Comparison of ENCODE assay signal across 8 mouse cellular contexts in the genomic region with DNA sequence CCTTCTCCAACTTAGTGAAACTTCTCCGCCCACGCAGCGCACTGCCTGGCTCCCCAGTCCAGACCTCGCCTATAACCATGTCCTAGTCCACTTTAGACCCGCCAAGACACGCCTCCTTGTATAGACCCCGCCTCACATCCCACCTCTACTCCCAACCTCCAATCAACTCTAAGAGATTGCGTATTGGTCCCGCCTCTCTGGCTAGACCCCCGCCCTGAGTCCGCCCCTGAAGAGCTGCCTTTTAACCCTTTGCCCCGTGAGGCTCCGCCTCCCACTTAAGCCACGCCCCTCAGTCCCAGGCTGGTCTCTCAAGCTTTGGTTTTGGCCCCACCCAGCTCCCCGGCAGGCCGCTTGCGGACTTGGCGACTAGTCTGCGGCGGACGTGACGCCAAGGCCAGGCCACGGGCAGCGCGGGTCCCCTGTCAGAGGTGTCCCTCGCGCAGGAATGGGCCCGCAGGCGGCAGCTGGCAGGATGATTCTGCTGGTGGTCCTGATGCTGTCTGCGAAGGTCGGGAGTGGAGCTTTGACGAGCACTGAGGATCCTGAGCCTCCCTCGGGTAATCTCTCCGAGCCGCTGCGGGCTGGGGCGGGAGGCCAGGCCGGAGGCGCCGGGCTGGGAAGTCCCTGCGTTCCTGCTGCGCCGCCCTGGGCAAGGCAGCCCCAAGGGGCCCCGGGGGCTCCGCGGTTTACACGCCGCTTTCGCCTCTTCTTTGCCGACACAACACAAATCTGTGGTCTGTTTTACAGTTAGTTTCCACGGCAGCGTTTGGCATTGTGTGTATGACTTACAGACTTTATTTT. TPM values are rescaled to one million over a fixed set of nuclear protein-coding genes. Genes with fewer than 3 reads are reported as not detected.
DNase-seq lines count a peak whose midpoint lies in the region; ATAC-seq and TF ChIP-seq lines count a peak whose summit lies in the region.

Gene Ifngr1 (plus strand): TSS at position 309 of the 801 bp plus-strand sequence.

- ATAC-seq in forebrain, embryonic 11.5 days (replicated peaks; ENCODE audit: low FRiP score) = peak; percentile 99
- ATAC-seq in heart, embryonic 16.5 days (replicated peaks; ENCODE audit: extremely low read depth, insufficient read depth, low FRiP score) = peak; percentile 99
- ATAC-seq in liver, embryonic 15.5 days (ENCODE audit: insufficient read depth) = peak; percentile 96
- ATAC-seq in neural tube, embryonic 12.5 days (ENCODE audit: low FRiP score, low read depth) = peak; percentile 99

- H3K9ac ChIP-seq in CH12.LX (ENCODE audit: insufficient read depth, low read depth) = peak within 1 kb of the TSS; percentile 60
- peak within 1 kb of the TSS; percentile 76 for H3K9ac ChIP-seq in forebrain, embryonic 11.5 days (ENCODE audit: low read length)
- peak within 1 kb of the TSS; percentile 88 for H3K9ac ChIP-seq in heart, embryonic 16.5 days (ENCODE audit: low read length)
- peak within 1 kb of the TSS; percentile 71 for H3K9ac ChIP-seq in liver, embryonic 15.5 days
- peak within 1 kb of the TSS; percentile 78 for H3K9ac ChIP-seq in neural tube, embryonic 12.5 days

- H3K79me2 ChIP-seq in CH12.LX (replicated peaks; ENCODE audit: control insufficient read depth, extremely low read depth, insufficient read depth, poor library complexity, severe bottlenecking) = peaks cover 6% of the 10 kb centered on the region

- TF ChIP-seq POLR2A in CH12.LX (IDR thresholded peaks at IDR 0.05; ENCODE audit: low read depth, low read length) = peak; percentile 86

- dilution Hi-C loops in CH12.LX (cut with MboI; ENCODE audit: extremely low pct_ligation_motif_present, extremely low pct_unique_long_range_greater_than_20kb, low sequenced_read_pairs) = no loop called here

- in situ Hi-C loops in CH12.LX (cut with MboI; ENCODE audit: low pct_ligation_motif_present, low pct_unique_long_range_greater_than_20kb, low sequenced_read_pairs) = loop anchor here (10.0 kb wide), 1 partner anchor 57 kb away; no protein-coding TSS in a partner anchor

- peak; percentile 99 for DNase-seq in CH12.LX (ENCODE audit: extremely low read depth)
- DNase-seq in c-Kit-positive CD71-positive TER-119-negative erythroid progenitor cells, embryonic 14.5 days (ENCODE audit: low read depth) = peak; percentile 99
- peak; percentile 96 for DNase-seq in forebrain, embryonic 11.5 days (ENCODE audit: low spot score)
- peak; percentile 100 for DNase-seq in kidney, postnatal 36 days
- peak; percentile 94 for DNase-seq in telencephalon, adult 2 months (ENCODE audit: low read depth, low spot score)

- no peaks in the 10 kb centered on the region for H3K9me3 ChIP-seq in CH12.LX (replicated peaks; ENCODE audit: low read length)
- no peaks in the 10 kb centered on the region for H3K9me3 ChIP-seq in forebrain, embryonic 11.5 days (ENCODE audit: control insufficient read depth, low read length)
- no peaks in the 10 kb centered on the region for H3K9me3 ChIP-seq in heart, embryonic 16.5 days (replicated peaks; ENCODE audit: control insufficient read depth, low read length)
- H3K9me3 ChIP-seq in liver, embryonic 15.5 days (replicated peaks) = no peaks in the 10 kb centered on the region
- no peaks in the 10 kb centered on the region for H3K9me3 ChIP-seq in neural tube, embryonic 12.5 days

- no peak for TF ChIP-seq RAD21 in CH12.LX (IDR thresholded peaks at IDR 0.05; ENCODE audit: low read depth, low read length)

- peak within 1 kb of the TSS; percentile 88 for H3K4me2 ChIP-seq in CH12.LX (ENCODE audit: insufficient read depth, low read depth, poor library complexity, severe bottlenecking)
- peak within 1 kb of the TSS; percentile 50 for H3K4me2 ChIP-seq in forebrain, embryonic 11.5 days (ENCODE audit: low read depth, low read length, severe bottlenecking)
- H3K4me2 ChIP-seq in heart, embryonic 16.5 days (ENCODE audit: low read depth, low read length) = peak within 1 kb of the TSS; percentile 72
- H3K4me2 ChIP-seq in liver, embryonic 15.5 days = peak within 1 kb of the TSS; percentile 83
- peak within 1 kb of the TSS; percentile 83 for H3K4me2 ChIP-seq in neural tube, embryonic 12.5 days (replicated peaks)

- no peaks in the 10 kb centered on the region for H3K27me3 ChIP-seq in CH12.LX (replicated peaks)
- no peaks in the 10 kb centered on the region for H3K27me3 ChIP-seq in forebrain, embryonic 11.5 days (ENCODE audit: control insufficient read depth, insufficient read depth, low read length)
- H3K27me3 ChIP-seq in heart, embryonic 16.5 days (ENCODE audit: control insufficient read depth, insufficient read depth, low read length) = no peaks in the 10 kb centered on the region
- no peaks in the 10 kb centered on the region for H3K27me3 ChIP-seq in liver, embryonic 15.5 days
- H3K27me3 ChIP-seq in neural tube, embryonic 12.5 days (replicated peaks) = no peaks in the 10 kb centered on the region

- peak within 1 kb of the TSS; percentile 60 to 81 (median 71) for H3K4me3 ChIP-seq in CH12.LX (replicated peaks in 1 of 3; ENCODE audit: low read depth in 2 of 3, low read length in 2 of 3, poor library complexity in 1 of 3)
- peak within 1 kb of the TSS; percentile 55 for H3K4me3 ChIP-seq in forebrain, embryonic 11.5 days (ENCODE audit: low read depth, low read length)
- H3K4me3 ChIP-seq in heart, embryonic 16.5 days (ENCODE audit: low read length) = peak within 1 kb of the TSS; percentile 75
- peak within 1 kb of the TSS; percentile 76 for H3K4me3 ChIP-seq in liver, embryonic 15.5 days (replicated peaks)
- H3K4me3 ChIP-seq in neural tube, embryonic 12.5 days = peak within 1 kb of the TSS; percentile 64

- under 1% methylated on average over 52 of the region's 52 CpGs for WGBS in forebrain, embryonic 11.5 days
- WGBS in heart, embryonic 16.5 days = under 1% methylated on average over 52 of the region's 52 CpGs
- WGBS in liver, embryonic 15.5 days (ENCODE audit: insufficient replicate concordance) = under 1% methylated on average over 52 of the region's 52 CpGs
- WGBS in neural tube, embryonic 12.5 days = under 1% methylated on average over 52 of the region's 52 CpGs

- H3K27ac ChIP-seq in CH12.LX (ENCODE audit: insufficient read depth, low read depth) = peak within 1 kb of the TSS; percentile 80
- no peak within 1 kb of the TSS for H3K27ac ChIP-seq in forebrain, embryonic 11.5 days (ENCODE audit: low read depth, low read length)
- peak within 1 kb of the TSS; percentile 91 for H3K27ac ChIP-seq in heart, embryonic 16.5 days (ENCODE audit: low read length)
- H3K27ac ChIP-seq in liver, embryonic 15.5 days (replicated peaks) = peak within 1 kb of the TSS; percentile 83
- peak within 1 kb of the TSS; percentile 54; the same call in 1 of the 2 replicates for H3K27ac ChIP-seq in neural tube, embryonic 12.5 days

- peaks cover 0 to 17% of the 10 kb centered on the region in 2 experiments for H3K36me3 ChIP-seq in CH12.LX (replicated peaks in 1 of 2; ENCODE audit: control insufficient read depth in 1 of 2, insufficient read depth in 1 of 2, low read length in 1 of 2)
- no peaks in the 10 kb centered on the region for H3K36me3 ChIP-seq in forebrain, embryonic 11.5 days (ENCODE audit: control insufficient read depth, insufficient read depth, low read length)
- no peaks in the 10 kb centered on the region for H3K36me3 ChIP-seq in heart, embryonic 16.5 days (ENCODE audit: control insufficient read depth, insufficient read depth)
- H3K36me3 ChIP-seq in liver, embryonic 15.5 days (replicated peaks) = 0 out of 2 replicates have a peak, but pooled peaks cover 5% of the 10 kb centered on the region
- H3K36me3 ChIP-seq in neural tube, embryonic 12.5 days = no peaks in the 10 kb centered on the region

- no peak for TF ChIP-seq EP300 in CH12.LX (IDR thresholded peaks at IDR 0.05; ENCODE audit: low read length)

- no peak for TF ChIP-seq CTCF in CH12.LX (conservative IDR thresholded peaks at IDR 0.05 in 1 of 2, IDR thresholded peaks at IDR 0.05 in 1 of 2; ENCODE audit: low read depth in 2 of 2, low read length in 2 of 2)

- peaks cover 12 to 66% of the 10 kb centered on the region in 2 experiments for H3K4me1 ChIP-seq in CH12.LX (ENCODE audit: control insufficient read depth in 1 of 2, insufficient read depth in 2 of 2)
- no peaks in the 10 kb centered on the region for H3K4me1 ChIP-seq in forebrain, embryonic 11.5 days (replicated peaks; ENCODE audit: control insufficient read depth, insufficient read depth, low read length)
- peaks cover 23% of the 10 kb centered on the region for H3K4me1 ChIP-seq in heart, embryonic 16.5 days (ENCODE audit: control insufficient read depth, insufficient read depth, low read length)
- peaks cover 71% of the 10 kb centered on the region for H3K4me1 ChIP-seq in liver, embryonic 15.5 days (replicated peaks)
- no peaks in the 10 kb centered on the region for H3K4me1 ChIP-seq in neural tube, embryonic 12.5 days

TF ChIP-seq in CH12.LX, 34 proteins besides CTCF, POLR2A, EP300 and RAD21 (continues in another document):
- TF ChIP-seq ZMIZ1 (IDR thresholded peaks at IDR 0.05; ENCODE audit: low read depth, low read length) (peak; percentile 77), USF2 (conservative IDR thresholded peaks at IDR 0.05; ENCODE audit: low read depth, low read length) (no peak), CHD1 (IDR thresholded peaks at IDR 0.05; ENCODE audit: low read depth, low read length) (0 out of 2 replicates have a peak, but pooled peaks have one; percentile 49), HCFC1 (IDR thresholded peaks at IDR 0.05; ENCODE audit: low read depth, low read length) (peak; percentile 65), ETS1 (conservative IDR thresholded peaks at IDR 0.05; ENCODE audit: low read depth, low read length) (peak; percentile 51), PAX5 (IDR thresholded peaks at IDR 0.05; ENCODE audit: low read length) (no peak), MAZ (IDR thresholded peaks at IDR 0.05; ENCODE audit: low read depth, low read length) (no peak), MAX (IDR thresholded peaks at IDR 0.05; ENCODE audit: low read length) (peak; percentile 41; the same call in 1 of the 2 replicates), ZKSCAN1 (IDR thresholded peaks at IDR 0.05; ENCODE audit: borderline replicate concordance, low read depth, low read length) (no peak), NELFE (IDR thresholded peaks at IDR 0.05; ENCODE audit: low read depth, low read length) (peak; percentile 75), MYC (IDR thresholded peaks at IDR 0.05; ENCODE audit: low read depth, low read length) (0 out of 2 replicates have a peak, but pooled peaks have one; percentile 11), BHLHE40 (IDR thresholded peaks at IDR 0.05; ENCODE audit: low read depth, low read length) (0 out of 2 replicates have a peak, but pooled peaks have one; percentile 38), POLR2AphosphoS2 (IDR thresholded peaks at IDR 0.05; ENCODE audit: low read depth, low read length) (peak; percentile 73)

RNA-seq across cellular contexts. Expression of gene Ifngr1, which starts in this region (rescaled TPM):
- total RNA-seq in CH12.LX (2012; rRNA removed) (17.3 and 17.6 TPM in 2 replicates), CH12.LX (2014; rRNA removed) (36.0 and 36.7 TPM in 2 replicates)
- 26.7 and 28.1 TPM in 2 replicates for polyA plus RNA-seq in CH12.LX (2012; ENCODE audit: insufficient read length, low read depth)
- polyA plus RNA-seq in forebrain, embryonic 11.5 days (2014; fragmentation: Nextera tagmentation; extraction: Ambion mirVana) = 23.7 and 26.2 TPM in 2 replicates
- 50.2 and 69.7 TPM in 2 replicates for polyA plus RNA-seq in heart, embryonic 16.5 days (2015; fragmentation: Nextera tagmentation; extraction: Ambion mirVana)
- 41.9 and 44.0 TPM in 2 replicates for polyA plus RNA-seq in liver, embryonic 15.5 days (2015; fragmentation: Nextera tagmentation; extraction: Ambion mirVana)
- polyA plus RNA-seq in neural tube, embryonic 12.5 days (2016; fragmentation: Nextera tagmentation; extraction: Ambion mirVana) = 26.7 and 28.9 TPM in 2 replicates
